In genomic region chr17:15530141-15530540, GRCm38 (mm10) we compare ENCODE assay signal across 9 mouse cellular contexts. TPM values are rescaled to one million over a fixed set of nuclear protein-coding genes. Genes with fewer than 3 reads are reported as not detected.
DNase-seq lines count a peak whose midpoint lies in the region; ATAC-seq lines count a peak whose summit lies in the region.
"Had no signal": no experiment of that assay in that cellular context is flagged by ENCODE, and none has a peak within 500 bp of the region (broad histone marks: within the 10 kb centered on the region; RNA-seq: fewer than 3 reads in every experiment).

No protein-coding gene starts in this region.

- 0 out of 2 replicates have a peak, but pooled peaks cover 5% of the 10 kb centered on the region for H3K36me3 ChIP-seq in kidney, embryonic 16.5 days (ENCODE audit: insufficient read depth, low read length)

- peak; percentile 26 for DNase-seq in adrenal gland, adult 2 months
- DNase-seq in adrenal gland, adult 8-10 months = no peak
- peak; percentile 40 for DNase-seq in kidney, adult 9 months
- DNase-seq in adrenal gland, postnatal 36 days = peak; percentile 35 to 52
- DNase-seq in kidney, postnatal 36 days = peak; percentile 48 to 74
- peak; percentile 66 for DNase-seq in naive thymus-derived CD4-positive, alpha-beta T cell, adult 2 months (ENCODE audit: low read depth)
- peak; percentile 75 for DNase-seq in thymus, postnatal 4 days

- H3K4me1 ChIP-seq in kidney, embryonic 16.5 days (ENCODE audit: insufficient read depth, low read length) = peaks cover 7% of the 10 kb centered on the region; the same call in 1 of the 2 replicates

- H3K4me2 ChIP-seq in kidney, embryonic 16.5 days (replicated peaks; ENCODE audit: low read depth, low read length) = no peak overlapping the region
- H3K4me2 ChIP-seq: limb, embryonic 15.5 days had no signal

- no peak overlapping the region for H3K9ac ChIP-seq in kidney, embryonic 16.5 days (replicated peaks; ENCODE audit: low read length)
- H3K9ac ChIP-seq: limb, embryonic 15.5 days had no signal

- H3K27ac ChIP-seq in kidney, embryonic 16.5 days (ENCODE audit: low read length) = no peak overlapping the region
- H3K27ac ChIP-seq: limb, embryonic 15.5 days had no signal

- whole genome bisulfite sequencing in kidney, embryonic 16.5 days = 16% methylated on average over 5 of the region's 5 CpGs

- H3K27me3 ChIP-seq in kidney, embryonic 16.5 days (ENCODE audit: insufficient read depth, low read length) = peaks cover 2% of the 10 kb centered on the region; the same call in 1 of the 2 replicates

- ATAC-seq in kidney, embryonic 16.5 days (ENCODE audit: low FRiP score, low TSS enrichment) = no peak

- no peaks in the 10 kb centered on the region for H3K9me3 ChIP-seq in kidney, embryonic 16.5 days (ENCODE audit: low read length)
- H3K9me3 ChIP-seq: limb, embryonic 15.5 days had no signal

- no peak overlapping the region for H3K4me3 ChIP-seq in kidney, embryonic 16.5 days (ENCODE audit: low read length)
- H3K4me3 ChIP-seq: limb, embryonic 15.5 days had no signal

RNA-seq across cellular contexts. Expression of gene Pdcd2, which starts 3.0 kb away (rescaled TPM):
- total RNA-seq in adrenal gland, adult 2 months (2021) = 10 to 100 TPM; 26.4 to 28.3 TPM
- 48.7 and 61.9 TPM in 2 replicates for polyA plus RNA-seq in adrenal gland, adult 2 months (2012; rRNA removed)
- 10 to 100 TPM; 34.2 to 42.4 (median 38.9) TPM for total RNA-seq in adrenal gland, adult 8-10 months (2022)
- polyA plus RNA-seq in kidney, embryonic 16.5 days (2015; fragmentation: Nextera tagmentation; extraction: Ambion mirVana) = 44.5 and 45.4 TPM in 2 replicates
- total RNA-seq in adrenal gland, postnatal 36 days (2021) = 10 to 100 TPM; 33.2 to 34.6 TPM

RNA-seq across cellular contexts. Expression of gene Tbp, which starts 30.5 kb away (rescaled TPM):
- 10 to 100 TPM; 23.0 to 33.0 TPM for total RNA-seq in adrenal gland, adult 2 months (2021)
- polyA plus RNA-seq in adrenal gland, adult 2 months (2012; rRNA removed) = 28.5 and 32.9 TPM in 2 replicates
- total RNA-seq in adrenal gland, adult 8-10 months (2022) = 10 to 100 TPM; 29.8 to 48.0 (median 36.5) TPM
- 52.5 and 58.1 TPM in 2 replicates for polyA plus RNA-seq in kidney, embryonic 16.5 days (2015; fragmentation: Nextera tagmentation; extraction: Ambion mirVana)
- total RNA-seq in adrenal gland, postnatal 36 days (2021) = 10 to 100 TPM; 24.5 to 27.7 TPM

RNA-seq across cellular contexts. Expression of gene Psmb1, which starts 30.6 kb away (rescaled TPM):
- 100 to 1,000 TPM; 156 to 176 TPM for total RNA-seq in adrenal gland, adult 2 months (2021)
- polyA plus RNA-seq in adrenal gland, adult 2 months (2012; rRNA removed) = 26.0 and 29.3 TPM in 2 replicates
- 100 to 1,000 TPM; 168 to 183 (median 174) TPM for total RNA-seq in adrenal gland, adult 8-10 months (2022)
- polyA plus RNA-seq in kidney, embryonic 16.5 days (2015; fragmentation: Nextera tagmentation; extraction: Ambion mirVana) = 258 and 270 TPM in 2 replicates
- total RNA-seq in adrenal gland, postnatal 36 days (2021) = 100 to 1,000 TPM; 172 to 189 TPM

RNA-seq across cellular contexts. Expression of gene Prdm9, which starts 34.0 kb away (rescaled TPM):
- total RNA-seq in adrenal gland, adult 2 months (2021) = 1 to 10 TPM; 4.0 to 6.9 TPM
- polyA plus RNA-seq in adrenal gland, adult 2 months (2012; rRNA removed) = 0.98 and 1.2 TPM in 2 replicates
- total RNA-seq in adrenal gland, adult 8-10 months (2022) = 10 to 100 TPM in 1 of 4 experiments, 1 to 10 TPM in 3; 5.1 to 11.2 (median 7.1) TPM
- 2.1 and 2.7 TPM in 2 replicates for polyA plus RNA-seq in kidney, embryonic 16.5 days (2015; fragmentation: Nextera tagmentation; extraction: Ambion mirVana)
- 1 to 10 TPM; 4.1 to 4.6 TPM for total RNA-seq in adrenal gland, postnatal 36 days (2021)
